Mouse (Mus musculus): ENCODE measurements at regions not wholly inside any gene's neighbourhood (a gene's known extent, or its start where the extent isn't known, plus 50 kb on each side); places are given as distances from the start of the nearest gene placed in this dataset.
"Not testable (repeated sequence)": the region's sequence is repeated elsewhere in the genome, so short reads cannot be mapped to it uniquely, and the experiment has no call there.

DNA sequence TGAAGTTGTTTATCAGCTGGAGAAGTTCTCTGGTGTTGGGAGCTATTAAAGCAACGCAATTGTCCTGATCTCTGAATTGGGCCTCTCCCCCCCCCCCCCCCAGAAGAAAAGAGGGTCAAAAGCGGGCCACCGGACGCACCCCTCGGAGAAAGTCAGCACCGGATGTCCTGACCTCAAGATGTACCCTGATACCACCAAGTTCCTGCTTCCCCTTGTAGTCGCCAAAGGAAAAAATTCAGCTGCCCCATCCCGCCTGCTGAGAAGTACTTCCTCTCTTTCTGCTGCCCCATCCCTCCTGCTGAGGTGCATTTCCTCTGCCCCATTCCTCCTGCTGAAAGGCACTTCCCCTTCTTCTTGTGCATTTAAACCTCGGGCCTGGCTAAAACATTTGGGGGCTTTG lies 1191.1 kb upstream of the 1700008P02Rik start:
- TF ChIP-seq CTCF (IDR thresholded peaks at IDR 0.05; ENCODE audit: low read depth, low read length); POLR2A (IDR thresholded peaks at IDR 0.05; ENCODE audit: extremely low read depth, insufficient read depth, low read length): not testable (repeated sequence)
